7 mouse cellular contexts compared by ENCODE assay signal in the genomic region with DNA sequence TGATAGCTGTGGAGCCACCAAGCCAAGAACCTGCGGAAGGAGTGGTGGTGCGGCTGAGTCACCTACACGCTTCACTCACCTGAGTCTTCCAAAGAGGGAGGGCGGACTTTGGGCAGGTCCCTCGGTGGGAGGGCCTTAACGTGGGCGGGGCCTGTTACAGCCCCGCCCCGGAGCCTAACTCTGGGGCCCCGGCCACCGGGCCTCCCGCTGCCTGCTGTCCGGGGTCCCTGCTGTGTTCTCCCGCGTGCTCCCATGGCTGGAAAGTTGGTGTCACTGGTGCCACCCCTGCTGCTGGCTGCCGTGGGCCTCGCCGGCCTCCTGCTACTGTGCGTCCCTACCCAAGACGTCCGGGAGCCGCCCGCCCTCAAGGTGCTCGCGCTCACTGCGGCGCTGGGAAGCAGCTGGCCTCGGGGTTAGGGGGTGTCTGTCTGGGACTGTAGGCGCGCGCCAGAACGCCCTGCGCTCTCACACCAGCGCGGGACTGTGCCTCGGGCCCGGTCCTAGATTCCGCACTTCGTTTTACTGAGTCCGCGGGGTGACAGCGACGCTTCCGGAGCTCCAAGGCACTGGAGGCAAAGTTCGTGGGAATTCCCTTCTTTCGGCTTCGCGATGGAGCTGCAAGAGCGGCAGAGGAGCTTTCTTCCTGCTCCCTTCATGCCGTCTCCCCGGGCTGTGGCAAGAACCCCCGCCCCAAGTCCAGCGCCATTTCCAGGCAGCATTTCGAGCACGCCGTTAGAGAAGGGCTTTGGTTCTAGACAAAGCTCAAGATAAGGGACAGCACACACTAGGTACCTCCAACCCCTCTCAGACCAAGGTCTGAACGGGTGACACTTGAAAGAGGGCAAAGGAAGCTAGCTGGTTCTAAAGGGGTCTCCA. TPM values are rescaled to one million over a fixed set of nuclear protein-coding genes. Genes with fewer than 3 reads are reported as not detected.
A peak's percentile ranks its signal among the peaks of the same experiment; 100 is the strongest.
DNase-seq lines count a peak whose midpoint lies in the region; ATAC-seq and TF ChIP-seq lines count a peak whose summit lies in the region.

A gene (plus strand): TSS at position 154 of the 876 bp plus-strand sequence.

- peak within 1 kb of the TSS; percentile 46 for H3K4me3 ChIP-seq in embryonic facial prominence, embryonic 15.5 days (replicated peaks)
- peak within 1 kb of the TSS; percentile 42 for H3K4me3 ChIP-seq in heart, postnatal 0 days (ENCODE audit: low read depth, low read length)
- peak within 1 kb of the TSS; percentile 36 for H3K4me3 ChIP-seq in lung, postnatal 0 days (ENCODE audit: low read depth, low read length)
- H3K4me3 ChIP-seq in testis, adult 2 months (ENCODE audit: control insufficient read depth, low read depth, low read length) = peak within 1 kb of the TSS; percentile 67

- H3K9me3 ChIP-seq in embryonic facial prominence, embryonic 15.5 days (replicated peaks) = no peaks in the 10 kb centered on the region
- H3K9me3 ChIP-seq in heart, postnatal 0 days (replicated peaks; ENCODE audit: control insufficient read depth, low read length) = no peaks in the 10 kb centered on the region
- no peaks in the 10 kb centered on the region for H3K9me3 ChIP-seq in lung, postnatal 0 days (ENCODE audit: low read length)

- WGBS in embryonic facial prominence, embryonic 15.5 days = 1% methylated on average over 57 of the region's 57 CpGs
- 3% methylated on average over 52 of the region's 57 CpGs for WGBS in heart, postnatal 0 days
- WGBS in lung, postnatal 0 days = 2% methylated on average over 55 of the region's 57 CpGs

- H3K4me1 ChIP-seq in embryonic facial prominence, embryonic 15.5 days = peaks cover 28% of the 10 kb centered on the region
- H3K4me1 ChIP-seq in heart, postnatal 0 days (ENCODE audit: control insufficient read depth, insufficient read depth) = peaks cover 5% of the 10 kb centered on the region; the same call in 1 of the 2 replicates
- peaks cover 7% of the 10 kb centered on the region; the same call in 1 of the 2 replicates for H3K4me1 ChIP-seq in lung, postnatal 0 days (ENCODE audit: insufficient read depth, low read depth, low read length)
- H3K4me1 ChIP-seq in testis, adult 2 months (ENCODE audit: control insufficient read depth, insufficient read depth, low read length) = peaks cover 10% of the 10 kb centered on the region

- H3K4me2 ChIP-seq in embryonic facial prominence, embryonic 15.5 days (replicated peaks) = peak within 1 kb of the TSS; percentile 79
- peak within 1 kb of the TSS; percentile 60 for H3K4me2 ChIP-seq in heart, postnatal 0 days (ENCODE audit: low read depth, low read length)
- peak within 1 kb of the TSS; percentile 73 for H3K4me2 ChIP-seq in lung, postnatal 0 days (replicated peaks; ENCODE audit: low read depth, low read length)

- peak; percentile 17 to 20 for DNase-seq in B cell, adult 2 months
- DNase-seq in ES-CJ7 (ENCODE audit: low read depth, low spot score) = peak; percentile 46
- peak; percentile 13 for DNase-seq in heart, postnatal 0 days (ENCODE audit: low spot score)
- DNase-seq in kidney, postnatal 25 days = peak; percentile 67 to 74
- DNase-seq in lung, postnatal 0 days (ENCODE audit: low spot score) = peak; percentile 69

- TF ChIP-seq POLR2A in testis, adult 2 months (IDR thresholded peaks at IDR 0.05; ENCODE audit: control insufficient read depth, low read depth, low read length) = no peak

- peak within 1 kb of the TSS; percentile 23; the same call in 1 of the 2 replicates for H3K9ac ChIP-seq in embryonic facial prominence, embryonic 15.5 days
- no peak within 1 kb of the TSS for H3K9ac ChIP-seq in heart, postnatal 0 days (replicated peaks; ENCODE audit: low read depth, low read length)
- H3K9ac ChIP-seq in lung, postnatal 0 days (replicated peaks; ENCODE audit: low read depth) = 0 out of 2 replicates have a peak within 1 kb of the TSS, but pooled peaks have one; percentile 10

- no peak for ATAC-seq in embryonic facial prominence, embryonic 15.5 days (ENCODE audit: insufficient number of reproducible peaks, low FRiP score, low TSS enrichment, low read depth)
- ATAC-seq in heart, postnatal 0 days (ENCODE audit: insufficient read depth, low read depth) = 0 out of 2 replicates have a peak, but pooled peaks have one; percentile 13
- ATAC-seq in lung, postnatal 0 days = peak; percentile 84

- peaks cover 66% of the 10 kb centered on the region for H3K27me3 ChIP-seq in embryonic facial prominence, embryonic 15.5 days
- peaks cover 76% of the 10 kb centered on the region for H3K27me3 ChIP-seq in heart, postnatal 0 days (ENCODE audit: control insufficient read depth, insufficient read depth, low read length)
- H3K27me3 ChIP-seq in lung, postnatal 0 days (replicated peaks; ENCODE audit: insufficient read depth, low read length) = peaks cover 9% of the 10 kb centered on the region; the same call in 1 of the 2 replicates
- H3K27me3 ChIP-seq in testis, adult 2 months (ENCODE audit: control insufficient read depth, insufficient read depth, low read length) = no peaks in the 10 kb centered on the region

- no peak for TF ChIP-seq CTCF in heart, postnatal 0 days (IDR thresholded peaks at IDR 0.05; ENCODE audit: low read depth)
- TF ChIP-seq CTCF in lung, postnatal 0 days (IDR thresholded peaks at IDR 0.05) = peak; percentile 45
- TF ChIP-seq CTCF in testis, adult 2 months (IDR thresholded peaks at IDR 0.05; ENCODE audit: control insufficient read depth, insufficient read depth, insufficient replicate concordance, low read depth, low read length) = no peak

- TF ChIP-seq EP300 in heart, postnatal 0 days (IDR thresholded peaks at IDR 0.05; ENCODE audit: low read depth) = no peak
- no peak for TF ChIP-seq EP300 in lung, postnatal 0 days (IDR thresholded peaks at IDR 0.05)

- H3K36me3 ChIP-seq in embryonic facial prominence, embryonic 15.5 days = no peaks in the 10 kb centered on the region
- H3K36me3 ChIP-seq in heart, postnatal 0 days (replicated peaks; ENCODE audit: control insufficient read depth, insufficient read depth, low read length) = no peaks in the 10 kb centered on the region
- H3K36me3 ChIP-seq in lung, postnatal 0 days (ENCODE audit: insufficient read depth, low read length) = no peaks in the 10 kb centered on the region
- H3K36me3 ChIP-seq in testis, adult 2 months (ENCODE audit: control insufficient read depth, insufficient read depth, low read length) = no peaks in the 10 kb centered on the region

- H3K27ac ChIP-seq in embryonic facial prominence, embryonic 15.5 days (replicated peaks) = no peak within 1 kb of the TSS
- H3K27ac ChIP-seq in heart, postnatal 0 days (ENCODE audit: low read depth) = no peak within 1 kb of the TSS; the same call in 1 of the 2 replicates
- H3K27ac ChIP-seq in lung, postnatal 0 days (ENCODE audit: low read length) = no peak within 1 kb of the TSS
- no peak within 1 kb of the TSS for H3K27ac ChIP-seq in testis, adult 2 months (ENCODE audit: control insufficient read depth, insufficient read depth, low read depth, low read length)

RNA-seq across cellular contexts. Expression of the gene that starts here (rescaled TPM):
- polyA plus RNA-seq in embryonic facial prominence, embryonic 15.5 days (2015; fragmentation: Nextera tagmentation; extraction: Ambion mirVana) = 7.4 and 9.0 TPM in 2 replicates
- total RNA-seq in heart, postnatal 0 days (2014; rRNA removed; ENCODE audit: low replicate concordance) = 7.9 and 44.8 TPM in 2 replicates
- polyA plus RNA-seq in heart, postnatal 0 days (2015; fragmentation: Nextera tagmentation; extraction: Ambion mirVana) = 3.5 and 4.2 TPM in 2 replicates
- polyA plus RNA-seq in lung, postnatal 0 days (2015; fragmentation: Nextera tagmentation; extraction: Ambion mirVana) = 2.6 and 2.8 TPM in 2 replicates
- polyA plus RNA-seq in testis, adult 2 months (2012; rRNA removed) = 6.2 and 6.5 TPM in 2 replicates

Comparison
In these comparisons a context has a peak if more than half of its experiments do, and no peak if none do; other contexts are left out.
1. DNase-seq: peak in every context shown above with its lines; median percentile 70 in kidney, postnatal 25 days; 69 in lung, postnatal 0 days; 46 in ES-CJ7; 18 in B cell, adult 2 months; 13 in heart, postnatal 0 days.